Mouse (Mus musculus): ENCODE measurements around the gene Ate1.

DNA sequence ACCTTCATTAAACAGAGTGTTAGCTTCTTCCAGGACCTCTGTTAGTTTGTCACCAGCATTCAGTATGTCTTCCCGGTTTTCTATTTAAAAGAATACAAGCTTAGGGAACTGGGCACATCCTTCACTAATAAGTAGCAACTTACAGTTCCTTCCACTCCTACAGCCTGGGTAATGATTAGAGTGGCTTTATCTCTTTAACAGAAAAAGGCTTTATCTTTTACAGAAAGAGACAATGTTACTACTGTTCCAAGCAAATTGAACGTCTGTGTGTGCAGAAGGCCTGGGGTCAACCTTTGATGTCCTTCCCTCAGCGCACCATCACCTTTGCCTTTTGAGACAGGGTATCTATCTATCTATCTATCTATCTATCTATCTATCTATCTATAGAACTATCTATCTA lies 25.7 kb upstream of the Ate1 start:
- TF ChIP-seq CTCF (IDR thresholded peaks at IDR 0.05; ENCODE audit: low read depth) (no peak), EP300 (IDR thresholded peaks at IDR 0.05; ENCODE audit: low read depth) (no peak)
